Mouse (Mus musculus) MEL (cell line): ENCODE results near the gene Gipc2. TPM values are rescaled to one million over a fixed set of nuclear protein-coding genes. Genes with fewer than 3 reads are reported as not detected.
A peak's percentile ranks its signal among the peaks of the same experiment; 100 is the strongest.

Experiments used
- DNase-seq: peaks from one replicate; pipeline ENCODE4 v3.0.0; 2011; ENCODE audit warnings: low read depth, low spot score
- H3K27ac ChIP-seq: 2 replicates; pipeline ENCODE4 v1.5.1; 2012; ENCODE audit warnings: low read depth, mild to moderate bottlenecking, control low read depth, low read length, moderate library complexity; ENCODE audit not compliant: control insufficient read depth
- H3K27me3 ChIP-seq, 2 experiments: fragments of 150-350 bp in 1 of 2; sonication (generic) in 1 of 2; 2 replicates each; pipeline ENCODE4 v1.6.1; 2012; ENCODE audit warnings: low read length in 2 of 2, mild to moderate bottlenecking in 2 of 2, improper control_type of control experiment in 1 of 2, moderate library complexity in 1 of 2; ENCODE audit not compliant: insufficient read depth in 2 of 2, control insufficient read depth in 1 of 2
- H3K36me3 ChIP-seq, 2 experiments: 2 replicates each; pipeline ENCODE4 v1.6.1; 2012 to 2014; ENCODE audit warnings: low read length in 2 of 2, improper control_type of control experiment in 1 of 2, inconsistent platforms in 1 of 2, mild to moderate bottlenecking in 1 of 2; ENCODE audit not compliant: insufficient read depth in 2 of 2, control insufficient read depth in 1 of 2
- H3K4me1 ChIP-seq, 2 experiments: fragments of 150-350 bp in 1 of 2; sonication (generic) in 1 of 2; 2 replicates each; pipeline ENCODE4 v1.6.1; 2012; ENCODE audit warnings: low read length in 2 of 2, improper control_type of control experiment in 1 of 2, mild to moderate bottlenecking in 1 of 2; ENCODE audit not compliant: insufficient read depth in 2 of 2, control insufficient read depth in 1 of 2
- H3K4me3 ChIP-seq, 2 experiments: fragments of 150-350 bp in 1 of 2; sonication (generic) in 1 of 2; 2 replicates each; pipeline ENCODE4 v1.5.1; 2012; ENCODE audit warnings: low read depth in 2 of 2, low read length in 2 of 2, mild to moderate bottlenecking in 2 of 2, moderate library complexity in 2 of 2, control low read depth in 1 of 2, improper control_type of control experiment in 1 of 2; ENCODE audit not compliant: control insufficient read depth in 1 of 2, insufficient read depth in 1 of 2
- H3K79me2 ChIP-seq: 2 replicates; pipeline ENCODE4 v1.6.1; 2012; ENCODE audit warnings: mild to moderate bottlenecking, low read length, moderate library complexity; ENCODE audit not compliant: control insufficient read depth, poor library complexity, insufficient read depth
- H3K9ac ChIP-seq: 2 replicates; pipeline ENCODE4 v1.6.1; 2012; ENCODE audit warnings: low read depth, mild to moderate bottlenecking, control low read depth, low read length, moderate library complexity; ENCODE audit not compliant: control insufficient read depth, poor library complexity, severe bottlenecking
- H3K9me3 ChIP-seq: fragments of 150-350 bp; sonication (generic); replicated peaks from 2 replicates; pipeline ENCODE4 v1.6.1; 2012; ENCODE audit warnings: mild to moderate bottlenecking, low read length, improper control_type of control experiment, moderate library complexity; ENCODE audit not compliant: insufficient read depth
- BHLHE40 ChIP-seq: IDR thresholded peaks from 2 replicates; pipeline ENCODE4 v1.6.1; 2012; ENCODE audit warnings: low read depth, mild to moderate bottlenecking, inconsistent platforms, low read length, improper control_type of control experiment, borderline replicate concordance
- CHD1 ChIP-seq: IDR thresholded peaks from 2 replicates; pipeline ENCODE4 v1.6.1; 2012; ENCODE audit warnings: low read depth, mild to moderate bottlenecking, inconsistent platforms, low read length, improper control_type of control experiment
- CHD2 ChIP-seq: IDR thresholded peaks from 2 replicates; pipeline ENCODE4 v1.6.1; 2011; ENCODE audit warnings: low read length, improper control_type of control experiment
- E2F4 ChIP-seq: IDR thresholded peaks from 2 replicates; pipeline ENCODE4 v1.6.1; 2011; ENCODE audit warnings: low read depth, low read length, improper control_type of control experiment, borderline replicate concordance
- ELF1 ChIP-seq: IDR thresholded peaks from 2 replicates; pipeline ENCODE4 v1.6.1; 2014; ENCODE audit warnings: low read depth, mild to moderate bottlenecking, inconsistent platforms, low read length, improper control_type of control experiment, moderate library complexity
- EP300 ChIP-seq, 2 experiments: IDR thresholded peaks; 2 replicates each; pipeline ENCODE4 v1.6.1; 2011; ENCODE audit warnings: improper control_type of control experiment in 2 of 2, low read length in 2 of 2, low read depth in 1 of 2, mild to moderate bottlenecking in 1 of 2
- ETS1 ChIP-seq: IDR thresholded peaks from 2 replicates; pipeline ENCODE4 v1.6.1; 2012; ENCODE audit warnings: low read depth, mild to moderate bottlenecking, inconsistent platforms, low read length, improper control_type of control experiment, moderate library complexity
- GABPA ChIP-seq: IDR thresholded peaks from 2 replicates; pipeline ENCODE4 v1.6.1; 2012; ENCODE audit warnings: low read depth, mild to moderate bottlenecking, inconsistent platforms, low read length, improper control_type of control experiment, moderate library complexity
- GATA1 ChIP-seq: IDR thresholded peaks from 2 replicates; pipeline ENCODE4 v1.6.1; 2011; ENCODE audit warnings: low read depth, low read length, improper control_type of control experiment
- JUND ChIP-seq: IDR thresholded peaks from 2 replicates; pipeline ENCODE4 v1.6.1; 2011; ENCODE audit warnings: low read depth, mild to moderate bottlenecking, improper control_type of control experiment, low read length
- KAT2A ChIP-seq: conservative IDR thresholded peaks from 2 replicates; pipeline ENCODE4 v1.6.1; 2012; ENCODE audit warnings: low read depth, low read length, improper control_type of control experiment, inconsistent platforms
- MAFK ChIP-seq: IDR thresholded peaks from 2 replicates; pipeline ENCODE4 v1.6.1; 2011; ENCODE audit warnings: low read depth, mild to moderate bottlenecking, low read length, improper control_type of control experiment, borderline replicate concordance
- MAX ChIP-seq: IDR thresholded peaks from 2 replicates; pipeline ENCODE4 v1.6.1; 2011; ENCODE audit warnings: low read length, improper control_type of control experiment
- MEF2A ChIP-seq: IDR thresholded peaks from 2 replicates; pipeline ENCODE4 v1.6.1; 2014; ENCODE audit warnings: low read depth, mild to moderate bottlenecking, inconsistent platforms, low read length, improper control_type of control experiment; ENCODE audit not compliant: poor library complexity, insufficient replicate concordance, severe bottlenecking; ENCODE audit errors: extremely low read depth
- MXI1 ChIP-seq: IDR thresholded peaks from 2 replicates; pipeline ENCODE4 v1.6.1; 2011; ENCODE audit warnings: mild to moderate bottlenecking, low read depth, low read length, improper control_type of control experiment
- NELFE ChIP-seq: IDR thresholded peaks from 2 replicates; pipeline ENCODE4 v1.6.1; 2011; ENCODE audit warnings: low read depth, low read length, improper control_type of control experiment
- NRF1 ChIP-seq: IDR thresholded peaks from 2 replicates; pipeline ENCODE4 v1.6.1; 2014; ENCODE audit warnings: low read depth, mild to moderate bottlenecking, inconsistent platforms, low read length, improper control_type of control experiment, moderate library complexity; ENCODE audit not compliant: poor library complexity, insufficient read depth, severe bottlenecking
- POLR2A ChIP-seq, 2 experiments: IDR thresholded peaks; 2 replicates each; pipeline ENCODE4 v1.6.1; 2011 to 2012; ENCODE audit warnings: low read length in 2 of 2, mild to moderate bottlenecking in 2 of 2, control low read depth in 1 of 2, improper control_type of control experiment in 1 of 2, low read depth in 1 of 2, moderate library complexity in 1 of 2; ENCODE audit not compliant: control insufficient read depth in 1 of 2, insufficient read depth in 1 of 2, poor library complexity in 1 of 2
- POLR2AphosphoS2 ChIP-seq: IDR thresholded peaks from 2 replicates; pipeline ENCODE4 v1.6.1; 2011; ENCODE audit warnings: low read length, improper control_type of control experiment
- RAD21 ChIP-seq: IDR thresholded peaks from 2 replicates; pipeline ENCODE4 v1.6.1; 2011; ENCODE audit warnings: mild to moderate bottlenecking, low read depth, low read length, improper control_type of control experiment
- RCOR1 ChIP-seq: IDR thresholded peaks from 2 replicates; pipeline ENCODE4 v1.6.1; 2012; ENCODE audit warnings: low read depth, mild to moderate bottlenecking, inconsistent platforms, low read length, improper control_type of control experiment
- SIN3A ChIP-seq: IDR thresholded peaks from 2 replicates; pipeline ENCODE4 v1.6.1; 2012; ENCODE audit warnings: low read length, improper control_type of control experiment, inconsistent platforms
- SMC3 ChIP-seq: IDR thresholded peaks from 2 replicates; pipeline ENCODE4 v1.6.1; 2011; ENCODE audit warnings: low read depth, low read length, improper control_type of control experiment
- TAL1 ChIP-seq: IDR thresholded peaks from 2 replicates; pipeline ENCODE4 v1.6.1; 2012; ENCODE audit warnings: mild to moderate bottlenecking, inconsistent platforms, low read length, moderate library complexity, mixed read lengths
- TBP ChIP-seq: IDR thresholded peaks from 2 replicates; pipeline ENCODE4 v1.8.0; 2011; ENCODE audit warnings: low read depth, low read length, improper control_type of control experiment
- TCF12 ChIP-seq: IDR thresholded peaks from 2 replicates; pipeline ENCODE4 v1.6.1; 2014; ENCODE audit warnings: low read depth, mild to moderate bottlenecking, inconsistent platforms, low read length, improper control_type of control experiment, moderate library complexity
- UBTF ChIP-seq: IDR thresholded peaks from 2 replicates; pipeline ENCODE4 v1.6.1; 2012; ENCODE audit warnings: low read depth, mild to moderate bottlenecking, inconsistent platforms, low read length, improper control_type of control experiment, moderate library complexity, borderline replicate concordance; ENCODE audit not compliant: insufficient read depth
- USF1 ChIP-seq: IDR thresholded peaks from 2 replicates; pipeline ENCODE4 v1.6.1; 2014; ENCODE audit warnings: low read depth, mild to moderate bottlenecking, inconsistent platforms, low read length, improper control_type of control experiment, moderate library complexity
- USF2 ChIP-seq, 2 experiments: IDR thresholded peaks; 2 replicates each; pipeline ENCODE4 v1.6.1; 2011 to 2012; ENCODE audit warnings: improper control_type of control experiment in 2 of 2, low read length in 2 of 2, borderline replicate concordance in 1 of 2, inconsistent platforms in 1 of 2, low read depth in 1 of 2, mild to moderate bottlenecking in 1 of 2; ENCODE audit not compliant: insufficient read depth in 1 of 2
- ZC3H11A ChIP-seq: IDR thresholded peaks from 2 replicates; pipeline ENCODE4 v1.6.1; 2012; ENCODE audit warnings: low read depth, mild to moderate bottlenecking, inconsistent platforms, low read length, improper control_type of control experiment
- ZKSCAN1 ChIP-seq: IDR thresholded peaks from 2 replicates; pipeline ENCODE4 v1.6.1; 2012; ENCODE audit warnings: low read depth, mild to moderate bottlenecking, inconsistent platforms, low read length, improper control_type of control experiment, moderate library complexity
- ZNF384 ChIP-seq: IDR thresholded peaks from 2 replicates; pipeline ENCODE4 v1.6.1; 2012; ENCODE audit warnings: low read depth, mild to moderate bottlenecking, inconsistent platforms, low read length, improper control_type of control experiment
- polyA plus RNA-seq, 2 experiments: library from polyadenylated mRNA; stranded (reverse) in 1 of 2; unstranded in 1 of 2; fragments of >175 nt in 1 of 2; fragments of >200 nt in 1 of 2; gene quantifications; 2 replicates each; pipeline versions ENCODE4 v1.2.1 to v1.2.4; 2012; ENCODE audit warnings: low replicate concordance in 2 of 2, low read depth in 1 of 2; ENCODE audit not compliant: insufficient read length in 2 of 2, insufficient read depth in 1 of 2, missing spikeins in 1 of 2
- total RNA-seq: library from RNA; depleted of rRNA; stranded (reverse); fragments of 300-350 nt; gene quantifications from 2 replicates; pipeline ENCODE4 v1.2.3, GENCODE M21; 2012

Gene Gipc2
- total and polyA plus RNA-seq, 3 experiments, result 0.27 to 0.78 TPM; not detected in 1

DNA sequence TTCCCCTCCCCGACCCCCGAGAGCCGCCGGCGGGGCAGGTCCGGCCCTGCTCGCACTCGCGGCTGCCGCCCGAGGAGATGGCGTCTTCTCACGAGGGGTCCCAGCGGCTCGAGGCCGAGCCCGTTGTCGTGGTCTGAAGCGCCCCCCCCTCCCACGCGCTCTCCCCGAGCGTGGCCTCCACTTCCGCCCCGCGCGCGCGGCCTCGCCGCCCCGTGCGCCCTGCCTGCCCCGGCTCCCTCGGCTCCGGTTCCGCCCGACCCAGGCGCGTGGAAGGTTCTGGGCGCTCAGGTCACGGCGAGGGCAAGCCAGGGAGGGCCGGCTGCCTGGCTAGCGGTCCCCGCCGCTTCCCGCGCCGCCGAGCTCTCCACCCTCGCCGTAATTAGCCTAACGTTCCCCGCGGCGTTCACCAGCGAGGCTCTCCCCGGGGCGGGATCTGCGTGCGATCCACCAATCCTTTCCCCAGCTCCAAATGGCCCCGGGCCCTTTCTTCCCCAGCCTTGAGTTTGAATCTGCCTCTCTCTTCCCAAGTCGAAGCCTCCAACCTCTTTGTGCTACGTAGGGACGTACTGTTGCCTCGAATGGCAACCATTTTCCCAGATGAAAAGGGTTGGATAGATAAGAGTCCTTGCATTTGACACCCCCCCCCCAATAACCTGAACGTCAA lies 44.8 kb upstream of the Gipc2 start (continued):
- TF ChIP-seq MXI1 (peak; percentile 51; the same call in 1 of the 2 replicates), MAX (no peak; the same call in none of the 2 replicates), UBTF (no peak), POLR2AphosphoS2 (no peak), CHD2 (no peak), SMC3 (no peak)

DNA sequence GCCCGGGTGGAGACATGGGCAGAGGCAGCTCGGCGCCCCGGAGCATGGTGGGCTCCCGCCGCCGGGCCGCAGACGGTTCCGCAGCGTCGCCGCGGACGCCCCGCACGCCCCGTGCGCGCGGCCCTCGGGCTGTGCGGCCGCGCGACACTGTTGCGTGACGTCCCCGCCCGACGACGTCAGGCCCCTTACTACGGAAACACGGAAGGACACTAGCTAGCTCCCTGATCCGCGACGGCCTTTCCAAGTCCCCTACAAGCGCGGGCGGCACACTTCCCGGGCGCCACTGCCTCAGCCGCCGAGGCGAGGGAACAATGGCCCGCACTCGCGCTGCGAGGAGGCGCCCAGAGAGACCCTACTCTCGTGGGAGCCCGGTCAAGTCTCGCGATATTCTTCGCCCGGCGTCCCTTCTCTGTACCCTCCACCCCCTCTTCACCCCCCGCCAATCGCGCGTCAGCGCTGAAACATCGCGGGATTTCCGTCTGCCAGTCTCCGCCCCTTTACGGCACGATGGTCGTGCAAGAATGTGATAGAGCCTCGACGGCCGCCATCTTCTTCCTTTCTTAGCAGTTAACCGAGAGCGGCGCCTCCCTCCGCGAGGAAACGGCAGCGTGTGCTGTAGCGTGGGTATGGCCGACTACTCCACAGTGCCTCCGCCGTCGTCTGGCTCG lies 44.1 kb upstream of the Gipc2 start, which contains the start of the genes Dnajb4 and Fubp1:
Dnajb4 (minus strand) TSS at position 336 of the 668 bp plus-strand sequence.
Fubp1 (plus strand) TSS at position 456 of the 668 bp plus-strand sequence.
- peaks cover 52% of the 10 kb centered on the region for H3K79me2 ChIP-seq
- H3K36me3 ChIP-seq, result peaks cover 24 to 40% of the 10 kb centered on the region in 2 experiments
- peaks cover 14 to 16% of the 10 kb centered on the region in 2 experiments for H3K4me1 ChIP-seq
- H3K4me3 ChIP-seq, result peak within 1 kb of the TSS; percentile 92 to 96
- H3K9me3 ChIP-seq, result no peaks in the 10 kb centered on the region
- DNase-seq, result peak; percentile 98
- H3K9ac ChIP-seq, result peak within 1 kb of the TSS; percentile 94
- no peaks in the 10 kb centered on the region for H3K27me3 ChIP-seq
- peak within 1 kb of the TSS; percentile 90 for H3K27ac ChIP-seq
- no peak for TF ChIP-seq TAL1
- no peak for TF ChIP-seq MEF2A
- no peak for TF ChIP-seq EP300 (IDR thresholded peaks at IDR 0.05; ENCODE audit: low read depth in 1 of 2, low read length in 2 of 2)
- TF ChIP-seq GABPA, result no peak
- no peak for TF ChIP-seq JUND
- TF ChIP-seq RCOR1, result no peak
- TF ChIP-seq POLR2AphosphoS2, result peak; percentile 88
- TF ChIP-seq SIN3A, result no peak; the same call in none of the 2 replicates
- no peak for TF ChIP-seq MAFK
- TF ChIP-seq ZC3H11A, result no peak
- TF ChIP-seq TBP, result peak; percentile 93
- no peak; the same call in 1 of the 2 replicates for TF ChIP-seq CHD1
- no peak for TF ChIP-seq GATA1
- no peak for TF ChIP-seq E2F4
- no peak; the same call in 1 of the 2 replicates for TF ChIP-seq KAT2A
- peak; percentile 98 for TF ChIP-seq NELFE
- TF ChIP-seq POLR2A (IDR thresholded peaks at IDR 0.05; ENCODE audit: control insufficient read depth in 1 of 2, insufficient read depth in 1 of 2, low read depth in 1 of 2, low read length in 2 of 2, poor library complexity in 1 of 2), result peak; percentile 95 to 96
- TF ChIP-seq SMC3, result no peak
- peak; percentile 69 for TF ChIP-seq TCF12
- no peak for TF ChIP-seq USF1
- no peak for TF ChIP-seq USF2 (IDR thresholded peaks at IDR 0.05; ENCODE audit: borderline replicate concordance in 1 of 2, insufficient read depth in 1 of 2, low read depth in 1 of 2, low read length in 2 of 2)
- no peak for TF ChIP-seq NRF1
- no peak for TF ChIP-seq BHLHE40
- no peak for TF ChIP-seq ZNF384
- TF ChIP-seq RAD21, result no peak
- TF ChIP-seq MAX, result peak; percentile 66; the same call in 1 of the 2 replicates
- TF ChIP-seq CHD2, result peak; percentile 99
- TF ChIP-seq ELF1, result no peak
- TF ChIP-seq ETS1, result no peak
- TF ChIP-seq ZKSCAN1, result no peak
- peak; percentile 67; the same call in 1 of the 2 replicates for TF ChIP-seq MXI1
